Mouse (Mus musculus) ovary, postnatal 36 days (tissue): Measurements from ENCODE around the gene Swt1.
"Not testable (repeated sequence)": the region's sequence is repeated elsewhere in the genome, so short reads cannot be mapped to it uniquely, and the experiment has no call there.

Experiments used
- DNase-seq: peaks from one replicate; pipeline ENCODE4 v3.0.0; 2022; ENCODE audit warnings: low spot score, mixed read lengths

The Swt1 gene

GRCm38 (mm10) chr1:151428263-151429221 lies at the start of gene Swt1, which contains the start of gene Trmt1l:
Gene Swt1 (minus strand): TSS chr1:151428455.
Gene Trmt1l (plus strand): TSS chr1:151428542.
- peak; percentile 96 for DNase-seq

DNA sequence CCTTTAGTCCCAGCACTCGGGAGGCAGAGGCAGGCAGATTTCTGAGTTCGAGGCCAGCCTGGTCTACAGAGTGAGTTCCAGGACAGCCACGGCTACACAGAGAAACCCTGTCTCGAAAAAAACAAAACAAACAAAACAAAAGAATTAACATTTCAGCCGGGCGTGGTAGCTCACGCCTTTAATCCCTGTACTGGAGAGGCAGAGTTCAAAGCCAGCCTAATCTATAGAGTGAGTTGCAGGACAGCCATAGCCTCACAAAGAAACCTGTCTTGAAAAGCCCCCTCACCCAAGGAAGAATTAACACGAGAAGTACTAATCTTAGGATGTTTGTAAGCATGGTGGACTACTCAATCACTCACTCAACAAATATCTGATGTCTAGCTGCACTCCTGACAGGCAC lies 44.1 kb upstream of the Swt1 start:
- not testable (repeated sequence) for DNase-seq

DNA sequence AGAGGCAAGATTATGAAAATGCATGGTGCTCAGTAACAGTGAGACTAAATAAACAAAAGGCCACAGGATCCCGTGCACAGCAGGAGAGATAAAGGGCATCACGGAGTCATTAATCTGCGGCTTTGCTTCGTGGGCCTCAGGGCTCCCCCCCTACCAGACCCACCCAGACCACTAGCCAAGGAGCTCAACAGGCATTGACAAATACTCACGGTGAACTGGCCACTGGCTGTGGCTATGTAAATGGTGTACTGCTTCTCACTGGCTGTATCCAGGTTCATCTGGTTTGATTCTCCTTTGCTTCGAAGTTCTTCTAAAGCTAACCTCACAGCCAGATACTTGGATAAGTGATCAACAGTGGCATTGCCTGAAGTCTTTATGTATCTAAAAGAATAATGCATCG lies 43.2 kb upstream of the Swt1 start:
- DNase-seq = no peak

- DNase-seq = no peak
These were observed 38.3 kb upstream of the Swt1 start for GRCm38 (mm10) chr1:151466571-151466970.

GRCm38 (mm10) chr1:151464914-151465313 lies 36.7 kb upstream of the Swt1 start:
- no peak for DNase-seq

DNA sequence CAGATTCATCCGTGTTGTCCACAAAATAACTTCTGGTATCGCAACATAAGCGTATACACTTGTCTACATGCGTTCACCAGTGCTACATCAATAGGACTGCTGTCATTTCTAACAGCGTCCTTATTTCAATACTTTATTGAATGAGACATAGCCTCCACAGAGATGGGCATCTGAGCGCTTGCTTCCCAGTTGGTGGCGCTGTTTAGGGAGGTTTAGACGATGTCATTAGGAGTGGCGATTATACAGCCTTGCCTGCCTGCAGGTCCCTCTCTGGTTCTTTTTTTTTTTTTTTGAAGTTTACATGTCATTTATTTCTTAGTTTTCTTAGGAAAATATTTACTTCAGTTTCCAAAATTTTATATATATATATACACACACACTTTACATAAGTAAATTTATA lies 33.0 kb upstream of the Swt1 start:
- DNase-seq = no peak

- DNase-seq = no peak
These were observed 28.8 kb upstream of the Swt1 start for GRCm38 (mm10) chr1:151457087-151457486.

DNA sequence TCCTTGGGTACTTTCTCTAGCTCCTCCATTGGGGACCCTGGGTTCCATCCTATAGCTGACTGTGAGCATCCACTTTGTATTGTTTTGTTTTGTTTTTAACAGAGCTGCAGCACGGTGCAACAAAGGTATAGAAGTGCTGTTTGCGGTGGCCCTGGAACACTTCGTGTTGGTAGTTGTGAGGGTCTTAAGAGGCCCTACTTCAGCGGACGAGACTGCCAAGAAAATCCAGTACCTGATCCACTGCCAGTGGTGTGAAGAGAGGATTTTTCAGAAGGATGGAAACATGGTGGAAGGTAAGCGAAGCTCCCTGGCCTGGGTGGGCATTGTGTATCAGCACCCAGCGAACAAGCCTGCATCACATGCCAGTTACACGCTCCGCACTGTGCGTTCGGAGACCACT lies 23.7 kb upstream of the Swt1 start:
- no peak for DNase-seq

DNA sequence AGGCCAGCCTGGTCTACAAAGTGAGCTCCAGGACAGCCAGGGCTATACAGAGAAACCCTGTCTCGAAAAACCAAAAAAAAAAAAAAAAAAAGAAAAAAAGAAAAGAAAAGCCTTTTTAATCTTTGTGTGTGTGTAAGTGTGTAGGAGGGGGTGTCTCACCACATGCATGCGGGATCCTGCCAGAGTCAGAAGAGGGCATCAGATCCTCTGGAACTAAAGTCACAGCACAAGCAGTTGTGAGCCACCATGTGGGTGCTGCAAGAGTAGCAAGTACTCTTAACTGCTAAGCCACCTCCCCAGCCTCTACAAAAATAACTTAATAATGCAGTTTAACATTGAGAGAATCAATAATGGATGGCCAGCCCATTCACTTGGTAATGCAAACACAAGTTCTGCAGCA lies 22.6 kb upstream of the Swt1 start:
- no peak for DNase-seq

GRCm38 (mm10) chr1:151449866-151450265 lies 21.6 kb upstream of the Swt1 start:
- DNase-seq = no peak

DNA sequence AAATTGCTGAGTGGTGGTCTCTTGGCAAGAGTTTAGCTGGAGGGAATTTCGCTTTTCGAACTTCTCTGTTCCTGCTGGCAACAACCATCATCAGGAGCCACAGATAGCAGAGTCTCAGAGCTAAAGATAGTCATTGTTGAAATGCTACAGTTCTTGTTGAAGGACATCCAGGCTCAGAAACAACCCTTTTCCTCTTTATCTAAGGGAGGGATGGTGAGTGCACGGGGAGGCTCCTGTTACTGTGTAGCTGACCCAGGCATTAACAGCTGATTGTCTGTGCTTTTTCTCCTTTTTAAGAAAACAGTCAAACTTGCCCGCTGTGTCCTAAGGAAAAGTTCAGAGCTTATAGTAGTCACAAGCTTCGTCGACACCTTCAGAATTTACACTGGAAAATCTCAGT lies 7.2 kb upstream of the Swt1 start:
- no peak for DNase-seq

GRCm38 (mm10) chr1:151429316-151429715 lies 1.1 kb upstream of the Swt1 start:
- no peak for DNase-seq

DNA sequence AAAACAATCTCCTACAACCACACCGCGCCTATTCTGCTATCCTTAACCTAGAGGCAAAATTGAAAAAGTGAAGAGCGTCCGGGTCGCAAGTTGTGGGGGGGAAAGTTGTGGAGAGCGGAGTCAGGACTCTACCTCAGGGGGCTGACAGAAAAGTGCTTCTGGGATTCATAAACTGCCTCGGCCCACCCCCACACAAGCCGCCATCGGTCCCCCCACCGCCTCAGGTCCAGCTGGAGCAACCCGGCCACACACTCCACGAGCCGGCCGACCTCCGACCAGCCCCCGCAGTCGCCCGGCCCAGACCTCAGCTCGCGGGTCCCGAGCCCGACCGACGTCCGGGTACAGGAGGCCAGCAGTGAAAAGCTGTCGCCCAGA lies 380 bp downstream of the Swt1 start:
- no peak for DNase-seq

GRCm38 (mm10) chr1:151426947-151427600 lies 1.2 kb downstream of the Swt1 start:
- no peak for DNase-seq

- no peak for DNase-seq
These were observed 6.1 kb downstream of the Swt1 start for GRCm38 (mm10) chr1:151422178-151422577.

DNA sequence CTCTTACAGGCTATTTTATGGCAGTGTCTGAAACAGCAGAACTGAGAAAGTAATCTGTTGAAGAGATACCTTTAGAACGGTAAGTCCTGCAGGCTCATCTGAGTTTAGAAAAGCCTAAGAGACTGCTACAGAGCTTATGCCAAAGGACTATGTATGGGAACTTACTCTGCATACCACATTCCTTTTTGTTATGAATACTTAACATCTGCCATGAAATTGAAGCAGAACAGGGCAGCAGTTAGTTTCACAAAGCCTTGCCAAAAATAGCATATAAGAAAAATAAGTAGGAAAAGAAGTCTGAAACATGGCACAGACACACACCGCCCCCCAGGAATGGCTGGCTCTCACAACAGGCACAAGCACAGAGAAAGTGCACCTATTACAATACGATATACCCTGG lies 18.4 kb downstream of the Swt1 start:
- no peak for DNase-seq

DNA sequence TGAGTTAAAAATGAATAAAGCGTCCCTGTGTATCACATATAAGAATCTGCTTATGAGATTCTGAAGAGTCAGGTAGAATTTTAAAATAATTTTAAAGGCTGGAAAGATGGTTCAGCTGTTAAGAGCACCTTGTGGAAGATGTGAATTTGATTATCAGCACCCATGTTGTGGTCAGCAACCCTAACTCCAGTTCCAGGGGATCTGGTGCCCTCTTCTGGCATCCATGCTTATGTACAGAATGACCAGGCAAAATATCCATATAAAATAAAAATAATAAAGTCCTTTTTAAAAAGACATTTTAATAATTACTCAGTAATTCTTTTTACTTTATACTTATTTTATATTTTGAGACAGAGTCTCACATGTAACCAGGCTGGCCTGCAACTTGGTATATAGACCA lies 38.2 kb downstream of the Swt1 start:
- DNase-seq = peak; percentile 12

GRCm38 (mm10) chr1:151377353-151377752 lies 50.9 kb downstream of the Swt1 start:
- DNase-seq = no peak

GRCm38 (mm10) chr1:151372823-151373222 lies 55.4 kb downstream of the Swt1 start:
- no peak for DNase-seq

DNA sequence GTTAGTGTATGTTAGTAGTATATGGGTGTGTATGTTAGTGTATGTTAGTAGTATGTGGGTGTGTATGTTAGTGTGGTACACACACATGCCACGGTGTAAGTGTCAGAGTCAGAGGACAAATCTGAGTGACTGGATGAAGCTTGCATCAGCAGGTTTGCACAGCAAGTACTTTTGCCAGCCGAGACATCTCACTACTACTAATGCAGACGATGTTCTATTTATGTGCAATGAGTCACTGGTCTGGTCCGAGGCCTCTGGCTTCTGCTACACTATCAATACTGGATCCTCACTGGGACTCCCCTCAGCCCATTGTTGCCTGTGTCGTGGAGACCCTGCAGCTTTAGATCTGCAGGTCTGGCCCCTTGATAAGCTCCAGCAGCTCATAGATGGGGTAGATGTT lies 56.7 kb downstream of the Swt1 start:
- no peak for DNase-seq

GRCm38 (mm10) chr1:151370573-151370972 lies 57.7 kb downstream of the Swt1 start:
- DNase-seq = no peak

- DNase-seq = no peak
These were observed 59.8 kb downstream of the Swt1 start for GRCm38 (mm10) chr1:151368444-151368843.

DNA sequence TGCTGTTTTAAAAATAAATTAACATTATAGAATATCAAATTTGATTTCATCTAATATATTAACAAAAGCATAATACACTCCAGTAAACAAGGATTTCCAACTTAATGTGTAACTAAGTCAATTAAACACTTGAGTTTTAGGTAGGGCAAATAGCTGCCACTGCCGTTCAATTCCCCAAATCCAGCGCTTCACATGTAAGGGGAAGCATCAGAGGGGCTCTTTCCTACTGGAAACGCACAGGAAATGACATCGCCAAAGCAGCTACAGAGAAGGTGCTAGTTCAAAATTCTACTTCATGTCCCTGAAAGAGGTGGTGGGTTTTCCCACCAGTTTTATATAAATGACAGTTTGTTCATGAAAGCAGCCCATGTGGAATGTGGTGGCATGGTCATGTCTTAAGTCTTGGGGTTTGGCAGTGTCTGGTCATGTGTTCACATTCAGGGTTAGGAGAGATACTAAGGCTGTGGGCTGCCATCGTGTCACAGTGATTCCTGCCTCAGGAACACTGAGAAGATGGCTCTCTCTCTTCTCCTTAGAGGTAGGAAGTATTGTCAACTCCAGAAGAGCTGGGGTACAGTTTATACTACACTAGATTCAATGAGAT lies 60.4 kb downstream of the Swt1 start:
- no peak for DNase-seq
